ENCODE assay signal across 7 mouse cellular contexts in genomic region chr2:90904076-90904855, GRCm38 (mm10). TPM values are rescaled to one million over a fixed set of nuclear protein-coding genes. Genes with fewer than 3 reads are reported as not detected.
A peak's percentile ranks its signal among the peaks of the same experiment; 100 is the strongest.
DNase-seq lines count a peak whose midpoint lies in the region; ATAC-seq lines count a peak whose summit lies in the region.

Gene Kbtbd4 (plus strand): TSS chr2:90904740.
Gene Ndufs3 (minus strand): TSS chr2:90904827.

- H3K4me1 ChIP-seq in midbrain, embryonic 10.5 days: peaks cover 27% of the 10 kb centered on the region

- under 1% methylated on average over 43 of the region's 43 CpGs for WGBS in midbrain, embryonic 10.5 days

- intact Hi-C loops in gastrocnemius, postnatal 14 days (cut with DNase I; ENCODE audit: low total_unique reads): loop anchor here (5.0 kb wide), 1 partner anchor 37 kb away; no protein-coding TSS in a partner anchor
- intact Hi-C loops in left cerebral cortex, postnatal 25 days (cut with DNase I): loop anchor here (5.0 kb wide), 1 partner anchor 37 kb away; no protein-coding TSS in a partner anchor

- peak; percentile 96 for ATAC-seq in inflammation-experienced regulatory T-cells, adult 6 months

- DNase-seq in adrenal gland, adult (ENCODE audit: inconsistent age in 2 of 2, low spot score in 1 of 2): peak; percentile 89 to 96
- DNase-seq in embryo, embryonic 10.5 days (ENCODE audit: low spot score): peak; percentile 97
- DNase-seq in gastrocnemius, postnatal 14 days: peak; percentile 87
- DNase-seq in left cerebral cortex, postnatal 25 days (ENCODE audit: low spot score in 2 of 2): peak; percentile 87 to 92
- DNase-seq in midbrain, embryonic 10.5 days (ENCODE audit: low spot score): peak; percentile 91
- DNase-seq in right cerebral cortex, postnatal 4 days: peak; percentile 83

- H3K4me3 ChIP-seq in midbrain, embryonic 10.5 days: peak within 1 kb of the TSS; percentile 93

- peak within 1 kb of the TSS; percentile 97 for H3K27ac ChIP-seq in midbrain, embryonic 10.5 days (replicated peaks)

- H3K27me3 ChIP-seq in midbrain, embryonic 10.5 days (ENCODE audit: low read depth, poor library complexity, severe bottlenecking): no peaks in the 10 kb centered on the region

- no peaks in the 10 kb centered on the region for H3K9me3 ChIP-seq in midbrain, embryonic 10.5 days (replicated peaks)

- H3K36me3 ChIP-seq in midbrain, embryonic 10.5 days: peaks cover 73% of the 10 kb centered on the region

RNA-seq across cellular contexts. Expression of gene Kbtbd4, which starts in this region (rescaled TPM):
- 10 to 100 TPM; 12.9 to 14.5 TPM for total RNA-seq in gastrocnemius, postnatal 14 days (2021)
- 10 to 100 TPM; 44.8 to 51.0 (median 45.0) TPM for polyA plus RNA-seq in inflammation-experienced regulatory T-cells, adult 6 months (2017; shearing (Covaris generic))
- total RNA-seq in left cerebral cortex, postnatal 25 days (2021): 10 to 100 TPM; 40.1 to 43.1 TPM
- polyA plus RNA-seq in midbrain, embryonic 10.5 days (2016; fragmentation: Nextera tagmentation; extraction: Ambion mirVana): 57.8 and 58.6 TPM in 2 replicates

RNA-seq across cellular contexts. Expression of gene Ndufs3, which starts in this region (rescaled TPM):
- total RNA-seq in gastrocnemius, postnatal 14 days (2021): 100 to 1,000 TPM; 444 to 537 TPM
- polyA plus RNA-seq in inflammation-experienced regulatory T-cells, adult 6 months (2017; shearing (Covaris generic)): 100 to 1,000 TPM; 108 to 135 (median 118) TPM
- 100 to 1,000 TPM; 234 to 246 TPM for total RNA-seq in left cerebral cortex, postnatal 25 days (2021)
- 194 and 199 TPM in 2 replicates for polyA plus RNA-seq in midbrain, embryonic 10.5 days (2016; fragmentation: Nextera tagmentation; extraction: Ambion mirVana)

Comparison
In these comparisons a context has a peak if more than half of its experiments do, and no peak if none do; other contexts are left out.
1. Peak in every context shown above with its lines: DNase-seq, ATAC-seq, H3K4me3 ChIP-seq and H3K27ac ChIP-seq.